Mouse (Mus musculus): ENCODE measurements at regions not wholly inside any gene's neighbourhood (a gene's known extent, or its start where the extent isn't known, plus 50 kb on each side); places are given as distances from the start of the nearest gene placed in this dataset.

GRCm38 (mm10) chr15:97163090-97163489 lies 83.8 kb upstream of the Pced1b start:
- H3K4me1 ChIP-seq (ENCODE audit: insufficient read depth, low read length) = no peaks in the 10 kb centered on the region
- TF ChIP-seq CTCF (IDR thresholded peaks at IDR 0.05; ENCODE audit: low read depth) = no peak
- no peaks in the 10 kb centered on the region for H3K27me3 ChIP-seq (ENCODE audit: insufficient read depth, low read length)
- H3K4me2 ChIP-seq (ENCODE audit: low read depth, low read length) = no peak overlapping the region
- H3K27ac ChIP-seq = no peak overlapping the region
- DNase-seq (ENCODE audit: low spot score) (no peak), ATAC-seq (no peak)
- whole genome bisulfite sequencing = 93% methylated on average over 8 of the region's 8 CpGs
- H3K4me3 ChIP-seq (ENCODE audit: low read length) = no peak overlapping the region
- no peaks in the 10 kb centered on the region for H3K9me3 ChIP-seq (ENCODE audit: low read length)
- no peak overlapping the region for H3K9ac ChIP-seq (replicated peaks; ENCODE audit: low read length)
- H3K36me3 ChIP-seq (ENCODE audit: insufficient read depth, low read length) = no peaks in the 10 kb centered on the region

- WGBS = 88% methylated on average over 8 of the region's 8 CpGs
- ATAC-seq = no peak
- no peak for TF ChIP-seq CTCF (IDR thresholded peaks at IDR 0.05; ENCODE audit: low read depth)
These were observed 84.6 kb upstream of the Pced1b start for GRCm38 (mm10) chr15:97162305-97162704.

GRCm38 (mm10) chr15:97161530-97161929 lies 85.4 kb upstream of the Pced1b start:
- H3K36me3 ChIP-seq (ENCODE audit: insufficient read depth, low read length) = no peaks in the 10 kb centered on the region
- no peak overlapping the region for H3K27ac ChIP-seq
- DNase-seq (ENCODE audit: low spot score) = no peak
- no peaks in the 10 kb centered on the region for H3K4me1 ChIP-seq (ENCODE audit: insufficient read depth, low read length)
- no peaks in the 10 kb centered on the region for H3K9me3 ChIP-seq (ENCODE audit: low read length)
- TF ChIP-seq CTCF (IDR thresholded peaks at IDR 0.05; ENCODE audit: low read depth) = no peak
- H3K4me3 ChIP-seq (ENCODE audit: low read length) = no peak overlapping the region
- 87% methylated on average over 5 of the region's 5 CpGs for WGBS
- H3K9ac ChIP-seq (replicated peaks; ENCODE audit: low read length) = no peak overlapping the region
- no peaks in the 10 kb centered on the region for H3K27me3 ChIP-seq (ENCODE audit: insufficient read depth, low read length)
- H3K4me2 ChIP-seq (ENCODE audit: low read depth, low read length) = no peak overlapping the region
- ATAC-seq = no peak

More at GRCm38 (mm10) chr15:97162305-97162704, 84.6 kb upstream of the Pced1b start:
- Histone ChIP-seq H3K36me3 (ENCODE audit: insufficient read depth, low read length) (no peaks in the 10 kb centered on the region), H3K27me3 (ENCODE audit: insufficient read depth, low read length) (no peaks in the 10 kb centered on the region), H3K9ac (replicated peaks; ENCODE audit: low read length) (no peak overlapping the region), H3K4me1 (ENCODE audit: insufficient read depth, low read length) (no peaks in the 10 kb centered on the region), H3K4me2 (ENCODE audit: low read depth, low read length) (no peak overlapping the region), H3K4me3 (ENCODE audit: low read length) (no peak overlapping the region), H3K27ac (no peak overlapping the region), H3K9me3 (ENCODE audit: low read length) (no peaks in the 10 kb centered on the region)
- no peak for DNase-seq (ENCODE audit: low spot score)

GRCm38 (mm10) chr15:97152354-97152753 lies 94.6 kb upstream of the Pced1b start:
- H3K4me3 ChIP-seq (ENCODE audit: low read length) = peak overlapping the region; percentile 2; the same call in 1 of the 2 replicates
- peak; percentile 67 for DNase-seq (ENCODE audit: low spot score)

GRCm38 (mm10) chr15:97151793-97152192 lies 95.1 kb upstream of the Pced1b start:
- Histone ChIP-seq H3K27ac (peak overlapping the region; percentile 84), H3K36me3 (ENCODE audit: insufficient read depth, low read length) (no peaks in the 10 kb centered on the region), H3K4me2 (ENCODE audit: low read depth, low read length) (peak overlapping the region; percentile 46), H3K27me3 (ENCODE audit: insufficient read depth, low read length) (no peaks in the 10 kb centered on the region), H3K4me1 (ENCODE audit: insufficient read depth, low read length) (no peaks in the 10 kb centered on the region), H3K9me3 (ENCODE audit: low read length) (no peaks in the 10 kb centered on the region), H3K9ac (replicated peaks; ENCODE audit: low read length) (no peak overlapping the region; the same call in 1 of the 2 replicates), H3K4me3 (ENCODE audit: low read length) (peak overlapping the region; percentile 2; the same call in 1 of the 2 replicates)
- TF ChIP-seq CTCF (IDR thresholded peaks at IDR 0.05; ENCODE audit: low read depth) = no peak; the same call in 1 of the 2 replicates
- ATAC-seq (peak; percentile 90), DNase-seq (ENCODE audit: low spot score) (peak; percentile 77)
- 41% methylated on average over 12 of the region's 12 CpGs for WGBS

More at GRCm38 (mm10) chr15:97152354-97152753, 94.6 kb upstream of the Pced1b start:
- Histone ChIP-seq H3K27me3 (ENCODE audit: insufficient read depth, low read length) (no peaks in the 10 kb centered on the region), H3K4me2 (ENCODE audit: low read depth, low read length) (peak overlapping the region; percentile 46), H3K36me3 (ENCODE audit: insufficient read depth, low read length) (no peaks in the 10 kb centered on the region), H3K27ac (peak overlapping the region; percentile 84), H3K9ac (replicated peaks; ENCODE audit: low read length) (no peak overlapping the region; the same call in 1 of the 2 replicates), H3K4me1 (ENCODE audit: insufficient read depth, low read length) (no peaks in the 10 kb centered on the region), H3K9me3 (ENCODE audit: low read length) (no peaks in the 10 kb centered on the region)
- no peak for TF ChIP-seq CTCF (IDR thresholded peaks at IDR 0.05; ENCODE audit: low read depth)
- 30% methylated on average over 8 of the region's 8 CpGs for WGBS
- peak; percentile 86 for ATAC-seq

GRCm38 (mm10) chr15:97150983-97151735 lies 95.4 kb upstream of the Slc38a4 start:
- no peaks in the 10 kb centered on the region for H3K9me3 ChIP-seq (ENCODE audit: low read length)
- H3K27ac ChIP-seq = peak overlapping the region; percentile 84; the same call in 1 of the 2 replicates
- no peaks in the 10 kb centered on the region for H3K36me3 ChIP-seq (ENCODE audit: insufficient read depth, low read length)
- ATAC-seq (peak; percentile 64), DNase-seq (ENCODE audit: low spot score) (peak; percentile 29)
- no peaks in the 10 kb centered on the region for H3K4me1 ChIP-seq (ENCODE audit: insufficient read depth, low read length)
- peak; percentile 57 for TF ChIP-seq CTCF (IDR thresholded peaks at IDR 0.05; ENCODE audit: low read depth)
- no peaks in the 10 kb centered on the region for H3K27me3 ChIP-seq (ENCODE audit: insufficient read depth, low read length)
- no peak overlapping the region for H3K4me3 ChIP-seq (ENCODE audit: low read length)
- H3K4me2 ChIP-seq (ENCODE audit: low read depth, low read length) = peak overlapping the region; percentile 46; the same call in 1 of the 2 replicates
- no peak overlapping the region for H3K9ac ChIP-seq (replicated peaks; ENCODE audit: low read length)
- WGBS = 78% methylated on average over 10 of the region's 10 CpGs

- no peaks in the 10 kb centered on the region for H3K4me1 ChIP-seq (ENCODE audit: insufficient read depth, low read length)
- no peak overlapping the region for H3K9ac ChIP-seq (replicated peaks; ENCODE audit: low read length)
- no peak for ATAC-seq
- DNase-seq (ENCODE audit: low spot score) = no peak
- no peaks in the 10 kb centered on the region for H3K27me3 ChIP-seq (ENCODE audit: insufficient read depth, low read length)
- H3K4me2 ChIP-seq (ENCODE audit: low read depth, low read length) = no peak overlapping the region
- H3K36me3 ChIP-seq (ENCODE audit: insufficient read depth, low read length) = no peaks in the 10 kb centered on the region
- peaks cover 4% of the 10 kb centered on the region; the same call in 1 of the 2 replicates for H3K9me3 ChIP-seq (ENCODE audit: low read length)
- H3K4me3 ChIP-seq (ENCODE audit: low read length) = no peak overlapping the region
- WGBS = 81% methylated on average over 2 of the region's 2 CpGs
- TF ChIP-seq CTCF (IDR thresholded peaks at IDR 0.05; ENCODE audit: low read depth) = no peak
- no peak overlapping the region for H3K27ac ChIP-seq
These were observed 86.2 kb upstream of the Slc38a4 start for GRCm38 (mm10) chr15:97141958-97142357.
